Mouse (Mus musculus): Measurements from ENCODE around the gene Olfr65. TPM values are rescaled to one million over a fixed set of nuclear protein-coding genes. Genes with fewer than 3 reads are reported as not detected.
A peak's percentile ranks its signal among the peaks of the same experiment; 100 is the strongest.

Olfr65 gene
- polyA plus RNA-seq, 1 experiment from 2014 or later, result not detected

DNA sequence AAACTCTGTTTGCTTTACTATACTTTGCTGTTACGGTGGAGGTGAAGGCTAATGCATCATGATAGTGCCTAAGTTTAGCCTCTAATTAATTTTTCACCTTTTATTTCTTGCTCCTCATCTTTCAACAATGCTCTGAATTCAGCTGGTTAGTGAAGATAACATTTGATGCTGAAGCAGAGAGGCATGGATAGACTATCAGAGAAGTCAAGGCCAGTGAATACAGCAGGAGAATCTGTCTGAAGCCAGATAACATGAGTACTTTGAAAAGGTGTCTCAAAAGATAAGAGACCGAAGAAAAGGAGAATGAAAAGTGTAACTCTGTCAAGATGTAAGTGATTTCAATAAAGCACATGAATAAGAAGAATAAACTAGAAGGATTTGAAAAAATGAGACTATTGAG lies 26.2 kb upstream of the Olfr65 start:
- Histone ChIP-seq H3K27ac (ENCODE audit: low read length) (no peak overlapping the region), H3K9ac (replicated peaks; ENCODE audit: low read depth, low read length) (no peak overlapping the region), H3K4me2 (replicated peaks; ENCODE audit: low read depth, low read length) (no peak overlapping the region), H3K27me3 (ENCODE audit: control insufficient read depth, insufficient read depth, low read length) (no peaks in the 10 kb centered on the region), H3K4me1 (ENCODE audit: control insufficient read depth, insufficient read depth, low read length) (no peaks in the 10 kb centered on the region), H3K9me3 (ENCODE audit: control insufficient read depth, low read depth, low read length) (no peaks in the 10 kb centered on the region), H3K4me3 (ENCODE audit: low read depth, low read length) (no peak overlapping the region), H3K36me3 (ENCODE audit: control insufficient read depth, insufficient read depth, low read length) (no peaks in the 10 kb centered on the region)
- WGBS, result 76% methylated on average over 2 of the region's 2 CpGs
- no peak for ATAC-seq (ENCODE audit: insufficient number of reproducible peaks, insufficient read depth, low FRiP score, low read depth)

DNA sequence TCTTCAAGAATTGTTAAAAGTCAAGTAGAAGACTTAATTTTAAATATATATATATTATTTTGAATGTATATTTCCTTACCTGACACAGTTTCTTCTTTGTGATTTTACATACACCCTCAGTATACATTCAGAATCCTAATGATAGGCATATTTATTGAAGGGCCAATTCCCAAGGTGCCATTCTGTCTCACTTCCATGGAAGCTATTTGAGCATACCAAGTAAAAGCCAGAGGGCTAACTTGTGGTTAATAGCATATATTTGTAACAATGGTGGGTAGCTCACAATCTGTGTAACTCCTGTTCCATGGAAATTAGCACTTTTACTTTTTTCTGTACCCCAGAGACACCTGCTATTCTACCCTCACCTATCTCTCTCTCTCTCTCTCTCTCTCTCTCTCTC lies 17.1 kb upstream of the Olfr65 start, which contains the start of gene Olfr66:
Gene Olfr66, minus strand, starts transcription at position 101 of the 400 bp plus-strand sequence.
- Histone ChIP-seq H3K27me3 (ENCODE audit: control insufficient read depth, insufficient read depth, low read length) (no peaks in the 10 kb centered on the region), H3K27ac (ENCODE audit: low read length) (no peak within 1 kb of the TSS), H3K9ac (replicated peaks; ENCODE audit: low read depth, low read length) (no peak within 1 kb of the TSS), H3K4me3 (ENCODE audit: low read depth, low read length) (no peak within 1 kb of the TSS), H3K4me1 (ENCODE audit: control insufficient read depth, insufficient read depth, low read length) (no peaks in the 10 kb centered on the region), H3K9me3 (ENCODE audit: control insufficient read depth, low read depth, low read length) (no peaks in the 10 kb centered on the region), H3K36me3 (ENCODE audit: control insufficient read depth, insufficient read depth, low read length) (no peaks in the 10 kb centered on the region), H3K4me2 (replicated peaks; ENCODE audit: low read depth, low read length) (no peak within 1 kb of the TSS)
- ATAC-seq (ENCODE audit: insufficient number of reproducible peaks, insufficient read depth, low FRiP score, low read depth), result no peak

GRCm38 (mm10) chr7:103894385-103894784 lies 8.9 kb upstream of the Olfr65 start, which contains the start of gene Olfr64:
Gene Olfr64, minus strand, starts transcription at chr7:103894485.
- Histone ChIP-seq H3K9me3 (ENCODE audit: control insufficient read depth, low read depth, low read length) (no peaks in the 10 kb centered on the region), H3K4me2 (replicated peaks; ENCODE audit: low read depth, low read length) (no peak within 1 kb of the TSS), H3K4me1 (ENCODE audit: control insufficient read depth, insufficient read depth, low read length) (no peaks in the 10 kb centered on the region), H3K27me3 (ENCODE audit: control insufficient read depth, insufficient read depth, low read length) (no peaks in the 10 kb centered on the region), H3K4me3 (ENCODE audit: low read depth, low read length) (no peak within 1 kb of the TSS), H3K27ac (ENCODE audit: low read length) (no peak within 1 kb of the TSS), H3K36me3 (ENCODE audit: control insufficient read depth, insufficient read depth, low read length) (no peaks in the 10 kb centered on the region), H3K9ac (replicated peaks; ENCODE audit: low read depth, low read length) (no peak within 1 kb of the TSS)
- ATAC-seq (ENCODE audit: insufficient number of reproducible peaks, insufficient read depth, low FRiP score, low read depth), result no peak
- WGBS, result 66% methylated on average over 1 of the region's 1 CpGs

- 24% methylated on average over 3 of the region's 3 CpGs for WGBS
- ATAC-seq (ENCODE audit: insufficient number of reproducible peaks, insufficient read depth, low FRiP score, low read depth), result peak; percentile 89; the same call in 1 of the 2 replicates
- Histone ChIP-seq H3K9ac (replicated peaks; ENCODE audit: low read depth, low read length) (no peak overlapping the region), H3K27ac (ENCODE audit: low read length) (no peak overlapping the region), H3K9me3 (ENCODE audit: control insufficient read depth, low read depth, low read length) (no peaks in the 10 kb centered on the region), H3K4me1 (ENCODE audit: control insufficient read depth, insufficient read depth, low read length) (no peaks in the 10 kb centered on the region), H3K4me3 (ENCODE audit: low read depth, low read length) (no peak overlapping the region), H3K27me3 (ENCODE audit: control insufficient read depth, insufficient read depth, low read length) (no peaks in the 10 kb centered on the region), H3K36me3 (ENCODE audit: control insufficient read depth, insufficient read depth, low read length) (no peaks in the 10 kb centered on the region), H3K4me2 (replicated peaks; ENCODE audit: low read depth, low read length) (no peak overlapping the region)
Observed at GRCm38 (mm10) chr7:103910047-103910446, 6.8 kb downstream of the Olfr65 start.

DNA sequence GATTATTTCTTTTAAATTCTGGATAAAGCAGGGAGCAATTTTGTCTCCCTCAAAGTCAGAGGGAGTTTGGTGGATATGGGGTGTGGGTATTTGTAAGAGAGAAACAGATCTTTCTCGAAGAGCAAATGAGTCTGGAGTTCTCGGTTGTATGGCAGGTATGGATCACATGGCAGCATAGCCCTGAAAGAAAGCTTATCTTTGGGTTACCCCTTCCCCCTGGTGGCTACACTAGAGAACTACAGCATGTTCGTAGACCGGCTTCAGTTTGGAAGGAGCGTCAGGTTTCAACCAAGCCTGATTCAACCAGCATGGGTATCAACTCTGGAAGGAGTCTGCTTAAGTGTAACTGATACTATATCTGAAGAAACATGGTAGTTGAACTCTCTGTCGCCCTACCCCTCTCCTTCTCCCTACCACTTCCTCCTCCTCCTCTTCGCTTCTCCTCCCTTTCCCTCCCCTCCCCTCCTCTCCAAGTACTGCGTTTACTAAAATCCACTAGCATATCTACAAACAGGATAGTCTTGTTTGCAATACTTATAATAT lies 9.8 kb downstream of the Olfr65 start:
- Histone ChIP-seq H3K4me1 (ENCODE audit: control insufficient read depth, insufficient read depth, low read length) (no peaks in the 10 kb centered on the region), H3K9ac (replicated peaks; ENCODE audit: low read depth, low read length) (no peak overlapping the region), H3K4me3 (ENCODE audit: low read depth, low read length) (no peak overlapping the region), H3K9me3 (ENCODE audit: control insufficient read depth, low read depth, low read length) (no peaks in the 10 kb centered on the region), H3K27ac (ENCODE audit: low read length) (no peak overlapping the region), H3K36me3 (ENCODE audit: control insufficient read depth, insufficient read depth, low read length) (no peaks in the 10 kb centered on the region), H3K4me2 (replicated peaks; ENCODE audit: low read depth, low read length) (no peak overlapping the region), H3K27me3 (ENCODE audit: control insufficient read depth, insufficient read depth, low read length) (no peaks in the 10 kb centered on the region)
- ATAC-seq (ENCODE audit: insufficient number of reproducible peaks, insufficient read depth, low FRiP score, low read depth), result no peak
- 36% methylated on average over 8 of the region's 8 CpGs for WGBS

DNA sequence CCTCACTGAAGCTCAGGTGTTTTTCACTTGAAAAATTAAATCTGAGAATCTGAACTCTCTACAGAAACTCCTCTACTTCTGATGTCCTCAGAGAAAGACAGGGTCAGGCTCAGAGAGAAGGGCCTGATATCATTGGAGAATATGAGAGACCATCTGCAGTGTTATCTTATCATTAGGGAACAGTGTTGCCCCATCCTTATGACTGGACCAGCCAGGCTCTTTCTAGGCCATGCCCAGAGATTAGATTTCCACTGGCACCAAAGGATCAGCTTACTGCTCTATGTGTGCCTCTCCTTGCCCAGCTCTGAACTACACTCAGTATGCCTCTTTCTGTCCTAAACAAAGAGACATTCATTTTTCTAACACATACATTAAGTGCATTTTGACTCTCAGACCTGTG lies 12.1 kb downstream of the Olfr65 start:
- no peak overlapping the region for H3K4me3 ChIP-seq (ENCODE audit: low read depth, low read length)
- H3K27ac ChIP-seq (ENCODE audit: low read length), result no peak overlapping the region
- H3K27me3 ChIP-seq (ENCODE audit: control insufficient read depth, insufficient read depth, low read length), result no peaks in the 10 kb centered on the region
- H3K9ac ChIP-seq (replicated peaks; ENCODE audit: low read depth, low read length), result no peak overlapping the region
- ATAC-seq (ENCODE audit: insufficient number of reproducible peaks, insufficient read depth, low FRiP score, low read depth), result peak; percentile 71; the same call in 1 of the 2 replicates
- H3K9me3 ChIP-seq (ENCODE audit: control insufficient read depth, low read depth, low read length), result no peaks in the 10 kb centered on the region
- no peaks in the 10 kb centered on the region for H3K4me1 ChIP-seq (ENCODE audit: control insufficient read depth, insufficient read depth, low read length)
- no peaks in the 10 kb centered on the region for H3K36me3 ChIP-seq (ENCODE audit: control insufficient read depth, insufficient read depth, low read length)
- no peak overlapping the region for H3K4me2 ChIP-seq (replicated peaks; ENCODE audit: low read depth, low read length)

DNA sequence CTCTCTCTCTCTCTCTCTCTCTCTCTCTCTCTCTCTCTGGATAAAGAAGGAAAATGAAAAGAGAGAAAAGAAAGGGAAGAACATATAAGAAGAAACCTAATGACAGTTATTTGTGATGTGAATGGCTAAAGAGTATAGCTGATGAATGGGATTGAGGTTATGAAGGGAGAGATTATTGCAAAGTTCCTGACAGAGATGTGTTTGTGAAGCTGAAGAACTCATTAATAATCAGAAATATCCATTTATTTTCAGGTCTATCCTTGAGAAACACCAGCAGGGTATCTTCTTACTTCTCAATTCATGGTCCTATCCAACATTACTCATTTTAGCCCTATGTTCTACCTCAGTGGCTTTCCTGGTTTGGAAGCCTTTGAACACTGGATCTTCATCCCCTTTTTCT lies 25.2 kb downstream of the Olfr65 start, which contains the start of gene Olfr631:
Gene Olfr631, plus strand, starts transcription at position 301 of the 400 bp plus-strand sequence.
- H3K4me2 ChIP-seq (replicated peaks; ENCODE audit: low read depth, low read length), result no peak within 1 kb of the TSS
- H3K27ac ChIP-seq (ENCODE audit: low read length), result no peak within 1 kb of the TSS
- no peak within 1 kb of the TSS for H3K9ac ChIP-seq (replicated peaks; ENCODE audit: low read depth, low read length)
- H3K4me1 ChIP-seq (ENCODE audit: control insufficient read depth, insufficient read depth, low read length), result no peaks in the 10 kb centered on the region
- H3K36me3 ChIP-seq (ENCODE audit: control insufficient read depth, insufficient read depth, low read length), result no peaks in the 10 kb centered on the region
- H3K4me3 ChIP-seq (ENCODE audit: low read depth, low read length), result no peak within 1 kb of the TSS
- no peak for ATAC-seq (ENCODE audit: insufficient number of reproducible peaks, insufficient read depth, low FRiP score, low read depth)
- H3K27me3 ChIP-seq (ENCODE audit: control insufficient read depth, insufficient read depth, low read length), result no peaks in the 10 kb centered on the region
- no peaks in the 10 kb centered on the region for H3K9me3 ChIP-seq (ENCODE audit: control insufficient read depth, low read depth, low read length)

DNA sequence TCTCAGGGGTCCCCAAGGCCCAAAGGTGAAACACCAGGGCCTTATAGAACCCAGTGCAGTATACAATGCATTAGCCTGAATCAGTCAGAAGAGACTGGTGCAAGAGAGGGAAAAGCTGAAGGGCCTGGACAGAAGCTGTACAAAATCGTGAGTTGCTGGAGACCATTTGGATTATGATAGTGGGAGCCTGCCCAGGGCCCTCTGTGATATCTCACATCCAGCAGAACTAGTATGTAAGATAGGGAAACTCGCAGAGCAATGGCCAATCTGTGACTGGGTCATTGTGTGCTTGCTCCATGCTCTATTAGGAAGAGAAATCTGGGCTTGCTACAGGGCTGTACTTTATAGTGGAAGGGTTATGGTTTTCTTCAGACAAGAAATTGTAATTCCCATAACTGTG lies 31.0 kb downstream of the Olfr65 start, which contains the start of gene Olfr632:
Gene Olfr632, plus strand, starts transcription at position 84 of the 400 bp plus-strand sequence.
- Histone ChIP-seq H3K4me2 (replicated peaks; ENCODE audit: low read depth, low read length) (no peak within 1 kb of the TSS), H3K4me1 (ENCODE audit: control insufficient read depth, insufficient read depth, low read length) (no peaks in the 10 kb centered on the region), H3K9me3 (ENCODE audit: control insufficient read depth, low read depth, low read length) (no peaks in the 10 kb centered on the region), H3K27me3 (ENCODE audit: control insufficient read depth, insufficient read depth, low read length) (no peaks in the 10 kb centered on the region), H3K9ac (replicated peaks; ENCODE audit: low read depth, low read length) (no peak within 1 kb of the TSS), H3K36me3 (ENCODE audit: control insufficient read depth, insufficient read depth, low read length) (no peaks in the 10 kb centered on the region), H3K27ac (ENCODE audit: low read length) (no peak within 1 kb of the TSS), H3K4me3 (ENCODE audit: low read depth, low read length) (no peak within 1 kb of the TSS)
- ATAC-seq (ENCODE audit: insufficient number of reproducible peaks, insufficient read depth, low FRiP score, low read depth), result no peak
- WGBS, result 73% methylated on average over 2 of the region's 2 CpGs

DNA sequence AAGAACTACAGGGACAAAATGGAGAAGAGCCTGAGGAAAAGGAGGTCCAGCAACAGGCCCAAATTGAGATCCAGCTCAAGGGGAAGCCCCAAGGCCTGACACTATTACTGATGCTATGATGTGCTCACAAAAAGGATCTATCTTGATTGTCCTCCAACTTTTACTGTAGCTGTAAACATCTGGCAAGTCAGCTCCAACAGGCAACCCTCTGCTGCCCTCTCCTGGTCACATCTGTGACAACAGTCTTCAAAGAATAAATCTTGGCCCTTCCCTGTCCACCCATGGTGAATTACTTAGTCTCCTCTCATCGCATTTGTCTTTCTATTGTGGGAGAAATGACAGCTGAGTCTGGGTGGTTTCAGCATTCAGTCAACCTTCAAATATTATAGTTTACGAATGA lies 39.4 kb downstream of the Olfr65 start:
- no peaks in the 10 kb centered on the region for H3K36me3 ChIP-seq (ENCODE audit: control insufficient read depth, insufficient read depth, low read length)
- WGBS, result 28% methylated on average over 2 of the region's 2 CpGs
- H3K4me2 ChIP-seq (replicated peaks; ENCODE audit: low read depth, low read length), result no peak overlapping the region
- no peaks in the 10 kb centered on the region for H3K27me3 ChIP-seq (ENCODE audit: control insufficient read depth, insufficient read depth, low read length)
- no peak overlapping the region for H3K27ac ChIP-seq (ENCODE audit: low read length)
- no peaks in the 10 kb centered on the region for H3K9me3 ChIP-seq (ENCODE audit: control insufficient read depth, low read depth, low read length)
- H3K9ac ChIP-seq (replicated peaks; ENCODE audit: low read depth, low read length), result no peak overlapping the region
- no peaks in the 10 kb centered on the region for H3K4me1 ChIP-seq (ENCODE audit: control insufficient read depth, insufficient read depth, low read length)
- ATAC-seq (ENCODE audit: insufficient number of reproducible peaks, insufficient read depth, low FRiP score, low read depth), result no peak
- H3K4me3 ChIP-seq (ENCODE audit: low read depth, low read length), result no peak overlapping the region

Data from stomach, embryonic 14.5 days (tissue).